Mouse (Mus musculus) spleen, adult 12 weeks (tissue): Measurements from ENCODE around the gene Bcar1.

Experiments
- DNase-seq: peaks from one replicate; pipeline ENCODE4 v3.0.0; 2022; ENCODE audit warnings: low spot score

Gene Bcar1

DNA sequence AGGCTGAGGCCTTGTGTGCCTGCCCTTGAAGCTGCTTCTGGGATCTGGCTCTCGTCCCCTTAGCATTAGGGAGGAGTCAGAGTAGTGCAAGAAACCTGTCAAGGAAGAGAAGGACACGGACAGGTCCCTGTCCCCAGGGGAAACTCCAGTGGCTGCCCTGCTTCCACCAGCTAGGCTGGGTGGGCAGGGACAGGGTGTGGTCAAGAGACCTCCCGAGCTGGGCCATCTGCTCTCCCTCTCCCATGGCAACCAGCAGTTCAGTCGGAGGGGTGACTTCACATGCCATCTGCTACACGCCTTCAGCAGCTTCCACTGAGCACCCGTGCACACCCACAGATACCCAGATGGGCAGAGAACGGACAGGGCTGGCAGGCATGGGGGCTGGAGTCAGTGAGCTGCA is 7.3 kb downstream of the Bcar1 start:
- DNase-seq, result no peak

DNA sequence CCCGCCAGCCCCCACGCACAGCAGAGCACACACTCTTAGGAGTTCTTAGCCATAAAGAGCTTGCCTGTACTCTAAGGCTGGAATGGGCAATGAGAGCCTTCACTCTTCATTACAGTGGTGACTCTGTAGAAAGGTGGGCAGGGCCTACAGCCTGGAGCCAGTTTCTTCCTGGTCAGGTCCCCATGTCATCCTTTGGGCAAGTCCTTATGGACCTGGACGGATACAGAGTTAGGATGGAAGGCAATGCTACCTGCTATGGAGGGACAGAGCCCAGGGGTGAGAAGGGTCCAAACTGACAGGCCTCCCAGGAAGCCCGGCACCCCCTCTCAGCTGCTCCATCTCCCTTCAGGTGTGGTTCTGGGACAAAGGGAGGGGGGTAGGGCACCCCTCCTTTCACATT is 7.8 kb downstream of the Bcar1 start:
- no peak for DNase-seq

DNA sequence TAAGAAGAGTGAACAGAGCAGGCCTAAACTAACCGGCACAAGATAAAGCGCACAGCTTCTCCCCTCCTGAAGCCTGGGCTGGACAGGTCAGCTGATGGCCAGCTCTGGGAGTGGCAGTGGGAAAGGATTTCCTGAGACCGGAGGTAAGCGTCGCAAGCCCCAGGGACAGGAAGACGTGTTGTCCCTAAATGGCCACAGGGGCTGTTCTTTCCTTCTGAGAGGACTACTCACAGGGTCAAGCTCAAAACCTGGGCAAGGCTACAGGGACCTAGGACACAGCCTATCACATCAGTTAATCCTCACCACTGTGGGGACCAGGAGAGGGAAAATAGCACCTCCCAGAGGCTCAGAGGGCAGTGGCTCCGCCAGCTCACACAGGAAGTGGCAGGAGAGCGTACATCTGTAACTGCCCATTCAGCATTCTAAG is 8.3 kb downstream of the Bcar1 start:
- DNase-seq, result no peak

DNA sequence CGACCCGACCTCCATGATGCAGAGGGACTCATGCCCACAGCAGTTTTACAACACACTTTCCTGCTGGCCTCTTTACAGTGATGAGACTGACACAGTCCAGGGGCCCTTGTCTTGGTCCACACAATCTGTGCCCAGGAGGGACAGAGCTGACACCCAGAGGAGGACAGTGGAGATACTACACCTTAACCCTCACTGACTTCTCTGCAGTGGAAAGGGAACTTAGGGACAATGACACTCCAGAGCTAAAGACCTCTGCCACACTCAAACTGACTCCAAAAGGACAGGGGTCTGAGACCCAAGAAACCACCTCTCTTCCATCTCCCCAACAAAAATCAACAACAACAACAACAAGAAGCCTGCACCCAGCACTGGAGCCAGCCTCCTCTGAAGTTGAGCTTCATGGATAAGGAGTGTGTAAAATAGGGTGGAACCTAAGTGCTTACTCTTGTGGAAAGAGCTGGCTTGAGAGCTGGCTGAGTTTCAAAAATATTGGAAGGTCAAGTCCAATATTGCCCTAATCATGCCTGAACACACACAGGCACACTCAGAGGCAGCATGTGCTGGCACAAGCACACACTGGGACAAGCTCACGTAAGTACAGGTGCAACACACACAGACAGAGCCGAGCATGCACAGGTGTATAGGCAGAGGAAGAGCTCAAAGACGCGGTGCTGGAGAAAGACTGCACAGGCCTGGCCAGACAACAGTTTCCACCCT is 9.2 kb downstream of the Bcar1 start:
- DNase-seq, result no peak

DNA sequence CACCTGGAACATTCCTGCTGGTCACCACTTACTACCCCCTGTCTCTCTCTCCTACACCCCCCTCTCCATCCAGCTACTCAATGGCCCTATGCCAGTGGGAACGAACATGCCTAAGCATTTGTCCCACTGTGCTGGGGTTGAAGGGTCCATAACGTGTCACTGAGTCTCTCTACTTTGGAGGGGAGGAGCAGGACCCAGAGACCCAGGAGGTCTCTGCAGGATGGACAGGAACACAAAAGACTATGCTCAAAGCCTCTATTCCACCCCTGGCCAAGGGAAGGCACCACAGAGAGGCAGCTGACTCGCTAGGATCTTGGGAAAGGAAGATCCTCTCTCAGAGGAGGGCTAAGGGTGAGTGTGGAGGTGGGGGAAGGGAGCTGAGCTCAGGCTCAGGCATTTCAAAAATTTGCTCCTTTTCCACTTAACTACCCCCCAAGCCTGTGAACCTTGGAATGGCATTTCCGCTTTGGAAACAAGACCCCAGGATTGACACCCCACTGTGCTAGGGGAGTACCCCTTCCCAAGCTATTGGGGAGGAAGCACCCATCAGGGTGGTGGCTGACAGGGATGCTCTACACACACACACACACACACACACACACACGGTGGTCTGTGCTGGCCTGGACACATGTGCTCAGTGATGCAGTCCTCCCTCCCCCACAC is 9.9 kb downstream of the Bcar1 start:
- no peak for DNase-seq

DNA sequence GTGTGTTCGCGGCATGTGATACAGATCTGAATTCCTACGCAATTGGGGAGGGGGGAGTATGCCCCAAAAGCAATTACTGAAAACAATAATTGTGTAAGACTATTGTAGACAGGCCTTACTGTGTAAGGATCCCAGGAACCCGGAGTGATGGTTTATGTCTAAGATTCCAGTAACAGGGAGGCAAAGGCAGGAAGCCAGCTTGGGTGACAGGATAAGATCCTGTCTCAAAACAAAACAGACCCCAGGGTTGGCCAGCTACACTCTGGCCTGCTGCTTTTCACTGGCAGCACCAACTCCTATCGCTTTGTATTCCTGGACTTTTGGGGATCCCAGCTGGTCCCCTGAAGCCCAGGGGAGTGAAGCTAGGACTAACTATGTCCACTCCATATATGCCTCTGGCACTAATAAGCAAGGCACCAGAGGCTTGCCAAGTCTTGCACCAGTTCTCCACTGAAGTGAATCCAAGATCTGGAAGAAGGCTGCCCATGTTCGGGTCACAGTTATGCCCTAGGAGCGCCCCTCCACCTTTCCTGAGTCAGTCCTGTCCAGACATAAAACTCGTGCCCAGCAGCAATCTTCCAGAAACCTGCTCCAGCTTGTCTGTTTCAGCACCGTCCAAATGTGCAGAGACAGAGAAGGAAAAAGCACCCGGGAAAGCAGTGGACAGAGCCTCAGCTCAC is 11.1 kb downstream of the Bcar1 start:
- DNase-seq, result no peak

DNA sequence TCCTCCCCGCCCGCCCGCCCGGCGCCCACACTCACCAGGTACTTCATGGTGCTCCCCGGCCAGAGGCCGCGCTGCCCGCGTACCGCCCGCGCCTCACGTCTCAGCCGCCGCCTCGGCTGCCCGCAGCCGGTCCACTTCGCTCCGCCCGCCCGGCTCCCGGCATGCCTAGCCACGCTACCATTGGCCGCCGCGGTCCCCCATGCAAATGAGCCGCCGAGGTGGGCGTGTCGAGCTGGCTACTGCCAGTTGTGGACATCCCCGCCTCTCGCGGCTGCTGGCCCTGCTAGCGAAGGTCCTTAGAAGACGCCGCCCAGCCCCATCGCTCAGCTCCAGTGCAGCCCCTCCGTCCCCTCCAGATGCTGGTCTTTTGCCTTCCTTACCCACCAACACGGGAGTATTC is 11.6 kb downstream of the Bcar1 start:
- DNase-seq, result peak; percentile 73

DNA sequence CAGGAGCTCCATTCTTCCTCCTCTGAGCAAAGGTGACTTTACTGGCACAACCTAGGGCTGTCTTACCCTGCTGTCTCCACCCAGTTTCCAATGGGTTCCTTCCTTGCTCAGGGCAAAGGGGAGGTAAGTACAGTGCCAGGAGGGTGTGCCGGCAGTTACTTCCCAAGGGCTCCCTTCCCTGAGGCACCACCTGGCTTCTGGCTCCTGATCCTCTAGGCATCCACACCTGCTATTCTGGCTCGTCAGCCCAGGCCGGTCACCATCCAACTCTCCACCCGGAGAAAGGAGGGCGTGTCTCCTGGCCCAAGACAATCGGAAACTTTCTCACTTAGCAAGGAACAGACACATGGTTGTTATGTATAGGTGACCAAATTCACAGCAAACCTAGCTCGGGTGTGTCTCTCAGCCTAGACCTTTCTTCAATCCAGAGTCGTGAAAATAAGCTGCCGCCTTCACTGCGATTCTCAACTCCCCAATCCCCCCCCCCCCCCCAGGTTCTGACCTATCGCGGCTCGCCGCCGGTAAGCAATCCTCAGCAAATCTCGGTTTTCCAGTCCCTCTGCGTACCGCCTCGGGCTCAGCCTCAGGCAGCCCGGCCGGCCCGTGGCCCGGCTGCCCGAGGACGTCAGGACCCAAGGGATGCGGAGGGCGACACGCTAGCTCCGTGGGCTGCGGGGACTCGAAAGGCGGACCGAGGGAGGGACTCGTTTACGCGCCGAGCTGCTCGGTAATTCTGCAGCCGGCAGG is 12.2 kb downstream of the Bcar1 start:
- no peak for DNase-seq

DNA sequence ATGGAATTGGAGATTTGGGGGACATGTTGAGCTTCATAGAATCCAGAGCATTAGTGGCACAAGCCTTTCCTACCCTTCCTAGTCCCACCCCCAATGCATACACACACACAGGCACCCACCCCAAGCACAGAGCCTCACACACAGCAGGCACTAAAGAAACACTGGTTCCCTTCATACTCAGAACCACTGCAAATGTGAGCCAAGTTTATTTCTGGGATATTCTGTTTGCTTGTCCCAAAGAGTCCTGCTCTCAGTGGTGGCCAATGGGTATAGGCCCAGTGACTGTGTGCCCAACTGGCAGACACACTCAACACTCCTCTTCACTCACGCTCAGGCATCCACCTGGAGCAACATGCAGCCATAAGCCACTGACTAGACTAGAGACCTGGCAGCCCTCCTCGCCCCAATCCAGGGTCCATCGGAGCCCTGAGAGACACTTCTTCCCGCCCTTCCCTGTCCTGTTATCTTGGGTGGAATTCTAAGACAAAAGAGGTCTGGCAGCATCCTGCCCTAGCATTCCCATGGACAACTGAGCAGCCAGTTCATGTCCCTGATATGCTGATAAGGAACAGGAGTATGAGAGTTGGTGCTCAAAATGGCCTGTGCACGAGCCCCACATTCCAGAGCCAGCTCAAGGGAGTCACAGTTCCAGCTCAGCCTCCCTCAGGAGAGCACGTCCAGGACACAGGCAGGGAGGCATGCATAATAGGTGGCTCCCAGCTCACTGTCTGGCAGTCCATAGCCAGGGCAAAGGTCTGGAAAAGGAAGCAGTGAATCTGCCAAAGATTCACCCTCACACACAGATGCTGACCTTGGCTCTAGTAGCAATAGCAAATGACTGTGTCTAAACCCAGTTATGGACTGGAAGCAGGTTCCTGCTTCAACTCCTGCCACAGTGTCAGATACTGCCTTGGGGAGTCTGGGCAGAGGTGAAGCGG is 14.1 kb downstream of the Bcar1 start:
- no peak for DNase-seq

DNA sequence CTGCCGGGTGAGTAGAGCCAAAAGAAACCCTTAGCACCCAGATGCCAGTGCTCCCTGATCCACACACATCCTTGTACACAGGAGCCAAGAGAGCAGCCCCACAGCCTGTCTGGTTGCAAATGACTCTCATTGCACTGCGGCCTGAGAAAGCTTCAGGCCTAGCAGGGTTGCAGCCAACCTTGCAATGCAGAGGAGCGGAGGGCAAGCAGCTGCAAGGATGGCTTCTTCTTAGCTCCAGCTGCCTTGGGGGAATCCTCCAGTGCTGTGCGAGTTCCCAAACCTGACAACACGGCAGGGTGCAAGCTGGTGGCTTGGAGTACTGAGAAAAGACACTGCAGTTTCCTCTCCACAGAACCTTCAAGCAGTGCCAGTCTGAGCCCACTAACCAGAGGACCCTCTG is 15.1 kb downstream of the Bcar1 start:
- no peak for DNase-seq

DNA sequence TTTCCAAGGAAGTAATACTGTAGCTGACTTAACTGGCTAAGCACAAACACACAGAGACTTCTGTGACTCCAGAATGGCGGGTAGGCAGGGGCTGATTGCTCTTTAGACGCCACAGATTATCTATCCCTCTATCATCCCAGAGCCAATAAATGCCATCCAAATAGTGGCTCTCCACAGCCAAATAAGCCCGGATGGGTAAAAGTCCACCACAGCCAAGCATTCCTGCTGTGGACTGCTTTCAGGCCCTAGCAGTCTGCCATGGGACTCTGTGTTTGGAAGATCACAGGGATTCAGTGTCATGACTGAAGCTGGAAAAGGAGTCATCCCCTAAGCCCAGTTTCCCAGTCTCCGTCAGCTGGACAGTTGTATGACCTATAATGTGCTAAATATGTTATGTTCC is 16.1 kb downstream of the Bcar1 start:
- DNase-seq, result no peak

DNA sequence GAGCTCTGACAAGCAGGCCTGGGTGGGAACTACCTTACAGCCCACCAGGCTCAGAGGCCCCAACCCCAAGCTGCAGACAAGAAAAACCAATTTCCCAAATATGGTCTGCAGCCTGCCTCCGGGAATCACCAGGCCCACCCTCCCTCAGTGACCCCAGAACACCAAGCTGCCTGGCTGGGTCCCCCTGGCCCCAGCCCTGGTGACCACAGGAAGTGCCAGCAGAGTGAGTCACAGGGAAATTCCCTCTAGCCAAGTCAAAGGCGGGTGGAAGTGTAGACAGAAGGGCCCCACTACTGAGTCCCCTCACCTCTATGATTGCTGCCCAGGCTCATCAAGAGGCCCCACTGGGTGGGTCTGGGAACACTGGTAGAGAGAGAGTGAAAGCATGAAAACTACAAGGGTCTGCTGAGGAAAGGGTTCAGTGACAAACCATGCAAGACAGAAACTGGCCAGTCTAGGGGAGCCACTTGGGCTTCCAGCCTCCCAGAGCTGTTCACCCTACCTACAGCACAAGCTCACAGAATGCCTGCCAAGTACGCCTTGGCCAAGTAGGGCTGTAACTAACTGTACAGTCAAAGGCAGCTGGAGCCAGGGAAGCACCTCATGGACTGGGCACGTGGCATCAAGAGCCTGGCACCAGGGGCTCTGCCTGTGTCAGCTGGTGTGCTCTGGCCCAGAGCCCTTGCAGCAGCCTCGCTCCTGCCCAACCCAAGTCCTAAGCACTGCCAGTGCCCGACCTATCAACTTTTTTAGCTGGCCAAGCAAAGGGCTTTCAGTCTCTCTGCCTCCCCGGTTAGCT is 17.3 kb downstream of the Bcar1 start:
- no peak for DNase-seq

DNA sequence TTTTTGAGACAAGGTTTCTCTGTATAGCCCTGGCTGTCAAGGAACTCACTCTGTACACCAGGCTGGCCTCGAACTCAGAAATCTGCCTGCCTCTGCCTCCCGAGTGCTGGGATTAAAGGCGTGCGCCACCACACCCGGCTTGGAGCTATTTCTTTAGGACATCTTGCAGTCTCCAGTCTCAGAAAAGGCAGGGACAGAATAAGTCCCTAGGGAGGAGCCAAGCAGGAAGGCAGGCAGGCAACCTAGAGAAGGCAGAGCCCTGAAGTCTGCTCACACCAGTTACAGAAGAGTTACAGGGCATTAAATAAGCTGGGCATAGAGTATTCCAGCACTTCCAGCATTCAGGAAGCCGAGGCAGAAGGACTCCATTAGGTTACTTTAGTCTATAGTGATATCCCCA is 18.3 kb downstream of the Bcar1 start:
- no peak for DNase-seq

DNA sequence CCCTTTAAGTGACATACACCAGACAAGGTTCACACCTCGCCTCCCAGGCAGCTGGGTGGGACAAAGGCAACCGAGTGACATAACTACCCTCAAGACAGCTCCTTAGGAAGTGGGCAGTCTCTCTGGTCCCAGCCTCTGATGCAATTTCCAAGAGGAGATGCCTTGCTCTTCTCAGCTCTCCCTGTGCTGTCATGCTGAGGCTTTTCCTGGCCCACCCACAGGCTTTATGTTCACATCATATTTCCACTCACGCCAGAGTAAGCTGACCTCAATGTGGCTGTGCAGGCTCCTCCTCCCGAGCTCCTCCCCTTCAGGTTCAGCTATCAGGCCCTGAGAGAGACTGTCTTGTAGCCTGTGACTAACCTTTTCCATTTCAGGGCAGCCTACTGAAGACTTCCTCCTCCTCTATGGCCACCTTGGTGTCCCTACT is 23.5 kb downstream of the Bcar1 start:
- no peak for DNase-seq

DNA sequence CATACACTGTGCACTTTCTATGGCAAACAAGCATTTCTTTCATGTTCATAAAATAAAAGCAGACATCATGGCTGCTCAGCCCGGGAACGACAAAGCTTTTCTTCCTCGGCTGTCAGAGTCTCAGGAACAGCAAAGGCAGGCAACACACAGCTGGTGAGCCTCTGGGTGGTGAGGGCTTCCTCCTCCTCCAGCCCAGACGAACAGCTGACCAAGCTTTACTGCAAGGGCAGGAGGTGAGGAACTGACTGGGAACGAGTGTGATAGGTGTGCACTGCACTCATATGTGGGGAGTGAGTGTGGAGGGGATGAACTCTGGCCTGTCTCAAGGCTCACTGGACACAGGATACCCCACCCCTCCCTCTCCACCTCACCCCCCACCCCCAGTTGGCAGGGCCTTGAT is 24.7 kb downstream of the Bcar1 start:
- DNase-seq, result no peak

DNA sequence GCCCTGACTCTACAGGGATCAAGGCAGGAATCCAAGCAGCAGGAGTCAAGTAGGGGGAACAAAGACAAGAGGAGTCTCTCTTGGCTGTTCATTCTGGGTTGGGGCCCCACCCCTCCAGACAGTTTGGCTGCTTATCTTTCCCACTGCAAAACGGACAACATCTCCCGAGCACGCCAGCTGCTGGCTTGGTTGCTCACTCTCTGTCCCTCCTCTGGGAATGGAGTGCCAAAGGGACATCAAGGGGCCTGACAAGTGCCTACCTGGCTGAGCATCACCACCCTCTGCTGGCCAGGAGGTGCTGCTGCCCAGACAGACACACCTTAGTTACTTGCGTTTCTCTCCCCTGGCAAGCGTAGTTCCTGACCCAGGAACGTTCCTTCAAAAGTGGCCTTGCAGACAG is 25.7 kb downstream of the Bcar1 start:
- DNase-seq, result no peak

DNA sequence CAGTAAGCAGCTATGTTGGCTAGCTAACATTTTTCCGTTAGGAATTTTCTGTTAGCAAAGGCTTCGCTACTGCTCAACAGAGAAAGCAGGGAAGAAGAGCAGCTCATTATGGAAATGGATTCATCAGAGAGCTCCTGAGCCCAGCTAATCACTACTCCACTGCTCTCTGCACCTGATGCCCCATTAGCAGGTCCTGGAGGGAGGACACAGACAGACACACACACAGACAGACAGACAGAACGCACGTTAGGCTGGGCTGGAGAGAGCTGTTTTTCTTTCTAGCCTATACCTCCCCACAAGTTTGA is 26.2 kb downstream of the Bcar1 start:
- no peak for DNase-seq

DNA sequence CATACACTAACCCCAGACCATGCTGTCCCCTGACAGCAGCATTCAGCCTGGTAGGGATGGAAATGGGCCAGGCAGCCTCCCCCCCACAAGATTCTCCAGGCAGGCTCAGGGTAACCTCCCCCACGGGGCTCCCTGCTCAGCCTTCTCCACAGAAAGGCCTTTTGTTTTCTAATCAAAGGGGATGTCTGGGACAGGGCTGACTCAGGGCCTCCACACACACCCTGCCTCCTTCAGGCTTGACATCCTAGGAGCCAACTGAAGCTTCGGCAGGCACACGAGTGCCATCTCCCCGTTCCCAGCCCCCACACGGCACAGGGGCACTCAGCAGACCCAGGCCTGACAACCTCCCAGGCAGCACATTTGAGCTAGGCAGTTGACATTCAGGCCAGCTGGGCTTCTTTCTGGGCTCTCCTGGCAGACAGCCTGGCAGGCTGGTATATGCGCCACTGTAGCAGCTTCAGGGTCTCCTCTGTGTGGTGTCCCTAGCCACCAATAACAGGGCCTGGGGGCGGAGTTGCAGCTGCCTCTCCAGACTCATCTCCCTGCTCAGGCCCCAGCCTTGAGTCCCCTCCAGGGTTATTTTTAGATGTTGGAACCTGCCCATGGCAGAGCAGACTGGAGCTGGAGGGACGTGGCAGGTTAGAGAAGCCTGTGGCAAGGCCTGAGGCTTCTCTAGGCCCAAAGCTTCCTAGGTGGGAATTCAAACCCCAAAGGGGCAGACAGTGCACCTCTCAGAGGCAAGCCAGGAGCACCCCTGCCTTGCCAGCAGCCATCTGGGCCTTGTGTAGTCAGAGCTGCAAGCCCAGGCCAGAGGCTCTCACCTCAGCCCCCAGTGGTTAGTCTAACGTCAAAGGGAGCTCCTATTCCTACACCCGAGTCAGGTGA is 26.8 kb downstream of the Bcar1 start:
- no peak for DNase-seq

DNA sequence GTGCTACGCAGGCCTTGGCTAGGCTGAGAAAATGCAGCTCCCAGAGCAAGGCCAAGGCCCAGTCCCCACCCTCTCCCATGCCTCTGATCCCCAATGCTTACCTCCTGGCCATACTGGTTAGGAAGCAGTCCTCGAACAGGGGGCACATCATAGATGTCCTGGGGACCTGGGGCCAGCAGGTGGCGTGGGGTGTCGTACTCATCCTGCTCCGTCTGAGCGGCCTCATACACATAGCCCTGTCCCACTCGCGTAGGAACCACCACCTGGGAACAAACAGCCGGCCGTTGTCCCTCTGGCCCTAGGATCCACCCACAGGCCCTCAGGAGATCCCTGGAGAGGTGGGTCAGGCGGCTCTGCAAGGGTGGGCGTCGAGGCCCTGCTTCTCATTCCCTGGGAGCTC is 28.1 kb downstream of the Bcar1 start:
- DNase-seq, result no peak

DNA sequence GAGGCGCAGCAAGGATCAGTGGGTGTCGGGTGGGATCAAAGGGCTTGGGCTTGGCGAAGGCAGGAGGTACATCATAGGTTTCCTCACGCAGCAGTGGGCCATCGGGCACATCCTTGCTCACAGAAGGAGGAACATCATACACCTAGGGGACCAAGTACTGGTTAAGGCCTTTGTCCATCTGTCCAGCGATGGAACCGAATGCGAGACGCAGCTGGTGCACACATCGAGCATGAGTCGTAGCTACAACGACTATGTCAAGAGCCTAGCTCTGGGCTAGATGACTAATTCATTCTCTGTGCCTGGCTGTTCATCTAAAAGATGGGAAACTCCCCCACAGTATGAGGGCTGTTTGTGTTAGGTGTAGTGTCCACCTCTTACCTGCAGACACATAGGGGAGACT is 29.3 kb downstream of the Bcar1 start:
- no peak for DNase-seq
